Mouse (Mus musculus) heart, embryonic 11.5 days (tissue): ENCODE measurements around the gene C5ar2. TPM values are rescaled to one million over a fixed set of nuclear protein-coding genes. Genes with fewer than 3 reads are reported as not detected.

Experiments
- ATAC-seq: fragments of 200-750 bp; cut with Nextera tagmentation; replicated peaks from 2 replicates; pipeline ENCODE4 v1.8.0; 2017; ENCODE audit warnings: moderate library complexity; ENCODE audit not compliant: insufficient number of reproducible peaks, low FRiP score, low TSS enrichment
- H3K27ac ChIP-seq: fragments of 300-500 bp; sonication (generic); 2 replicates; pipeline ENCODE4 v1.5.1; 2014; ENCODE audit warnings: mild to moderate bottlenecking, low read depth, low read length
- H3K27me3 ChIP-seq: fragments of 300-500 bp; sonication (generic); 2 replicates; pipeline ENCODE4 v1.6.1; 2014; ENCODE audit warnings: mild to moderate bottlenecking, low read length, mixed read lengths; ENCODE audit not compliant: control insufficient read depth, insufficient read depth
- H3K36me3 ChIP-seq: fragments of 300-500 bp; sonication (generic); 2 replicates; pipeline ENCODE4 v1.6.1; 2014; ENCODE audit warnings: mild to moderate bottlenecking, low read length, moderate library complexity, mixed read lengths; ENCODE audit not compliant: control insufficient read depth, insufficient read depth
- H3K4me1 ChIP-seq: fragments of 300-500 bp; sonication (generic); 2 replicates; pipeline ENCODE4 v1.6.1; 2014; ENCODE audit warnings: low read length; ENCODE audit not compliant: control insufficient read depth, insufficient read depth
- H3K4me2 ChIP-seq: fragments of 300-500 bp; sonication (generic); 2 replicates; pipeline ENCODE4 v1.6.1; 2014; ENCODE audit warnings: mild to moderate bottlenecking, moderate library complexity
- H3K4me3 ChIP-seq: fragments of 300-500 bp; sonication (generic); 2 replicates; pipeline ENCODE4 v1.5.1; 2014; ENCODE audit warnings: low read depth, low read length
- H3K9ac ChIP-seq: fragments of 300-500 bp; sonication (generic); 2 replicates; pipeline ENCODE4 v1.6.1; 2014; ENCODE audit warnings: mild to moderate bottlenecking, low read depth, low read length, moderate library complexity
- H3K9me3 ChIP-seq: fragments of 300-500 bp; sonication (generic); replicated peaks from 2 replicates; pipeline ENCODE4 v1.6.1; 2016; ENCODE audit warnings: low read length; ENCODE audit not compliant: control insufficient read depth
- WGBS: fragments of 180-500 bp; shearing (Covaris S2); extraction: QIAGEN DNeasy Blood & Tissue Kit; methylation state at CpG from one replicate; pipeline ENCODE4 v1.1.7; 2014; ENCODE audit not compliant: insufficient replicate concordance; 5-methylcytosine and 5-hydroxymethylcytosine counted together
- polyA plus RNA-seq: library from polyadenylated mRNA; unstranded; fragments of >200 nt; fragmentation: Nextera tagmentation; extraction: Ambion mirVana; gene quantifications from 2 replicates; pipeline ENCODE4 v1.2.1, GENCODE M21; 2014

Gene C5ar2
- polyA plus RNA-seq, 1 experiment from 2014 or later = 0.21 TPM

DNA sequence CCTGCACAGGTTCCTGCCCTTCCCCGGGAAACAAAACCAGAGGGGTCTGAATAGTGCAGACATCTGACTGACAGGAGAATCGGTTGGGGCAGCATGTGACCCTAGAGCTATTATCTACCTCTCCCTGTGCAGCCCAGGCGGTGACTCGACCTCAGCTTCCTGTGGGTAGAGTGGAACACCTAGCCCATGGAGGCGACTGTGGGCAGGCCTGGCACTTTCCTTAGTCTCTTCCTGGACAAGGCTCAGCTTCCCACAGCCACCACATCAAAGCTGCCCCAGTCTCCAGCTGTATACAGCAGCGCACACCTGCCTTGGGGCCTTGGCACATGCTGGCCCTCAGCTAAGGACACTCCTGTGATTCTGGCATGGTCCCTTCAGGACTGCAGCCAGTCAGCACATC lies 42.8 kb downstream of the C5ar2 start:
- 75% methylated on average over 6 of the region's 6 CpGs for WGBS
- no peak for ATAC-seq
- Histone ChIP-seq H3K4me2 (no peak overlapping the region), H3K36me3 (peaks cover 17% of the 10 kb centered on the region; the same call in 1 of the 2 replicates), H3K27me3 (no peaks in the 10 kb centered on the region), H3K4me3 (no peak overlapping the region), H3K4me1 (no peaks in the 10 kb centered on the region), H3K9me3 (no peaks in the 10 kb centered on the region), H3K9ac (no peak overlapping the region), H3K27ac (no peak overlapping the region)

DNA sequence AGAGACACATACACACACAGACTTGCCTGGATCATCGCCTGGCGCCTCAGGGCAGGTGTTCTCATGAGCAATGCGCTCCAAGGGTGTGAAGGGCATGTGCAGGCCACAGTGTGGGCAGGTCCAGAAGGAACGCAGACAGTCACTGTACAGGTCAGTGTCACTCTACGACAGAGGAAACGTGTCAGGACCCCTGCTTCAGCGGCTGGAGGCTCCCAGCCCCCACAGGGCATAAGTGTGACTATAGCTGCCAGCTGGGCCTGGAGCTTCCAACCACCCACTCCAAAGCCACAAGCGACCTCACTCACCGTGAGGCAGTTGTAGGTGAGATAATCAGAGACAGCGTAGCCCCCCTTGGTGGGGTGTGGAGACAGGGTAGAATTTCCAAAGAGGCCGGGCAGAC lies 45.4 kb downstream of the C5ar2 start:
- Histone ChIP-seq H3K4me3 (no peak overlapping the region), H3K27me3 (no peaks in the 10 kb centered on the region), H3K4me1 (no peaks in the 10 kb centered on the region), H3K4me2 (no peak overlapping the region), H3K9me3 (no peaks in the 10 kb centered on the region), H3K9ac (no peak overlapping the region), H3K27ac (no peak overlapping the region), H3K36me3 (peaks cover 11% of the 10 kb centered on the region; the same call in 1 of the 2 replicates)
- WGBS = 83% methylated on average over 11 of the region's 11 CpGs
- no peak for ATAC-seq

DNA sequence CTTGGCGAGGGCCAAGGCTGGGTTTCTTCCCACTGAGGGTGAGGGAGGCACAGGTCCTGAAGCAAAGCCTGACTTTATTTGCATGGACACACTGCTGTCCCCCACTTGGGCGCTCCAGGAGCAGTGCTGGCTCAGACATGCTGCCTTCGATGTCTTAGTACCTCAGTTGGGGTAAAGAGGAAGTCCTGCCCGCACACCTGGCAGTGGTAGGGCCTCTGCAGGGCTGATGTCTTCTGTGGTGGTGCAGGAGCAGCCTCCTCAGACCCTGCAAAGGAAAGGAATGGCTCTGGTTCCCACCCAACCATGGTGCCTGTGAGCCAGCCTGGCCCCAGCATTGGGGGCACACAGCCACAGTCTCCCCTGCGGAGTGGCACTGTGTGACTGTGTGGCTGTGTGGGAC lies 46.8 kb downstream of the C5ar2 start:
- 73% methylated on average over 5 of the region's 5 CpGs for WGBS
- Histone ChIP-seq H3K9me3 (no peaks in the 10 kb centered on the region), H3K36me3 (peaks cover 11% of the 10 kb centered on the region; the same call in 1 of the 2 replicates), H3K9ac (no peak overlapping the region), H3K4me1 (no peaks in the 10 kb centered on the region), H3K27me3 (no peaks in the 10 kb centered on the region), H3K27ac (no peak overlapping the region), H3K4me2 (no peak overlapping the region), H3K4me3 (no peak overlapping the region)
- no peak for ATAC-seq

DNA sequence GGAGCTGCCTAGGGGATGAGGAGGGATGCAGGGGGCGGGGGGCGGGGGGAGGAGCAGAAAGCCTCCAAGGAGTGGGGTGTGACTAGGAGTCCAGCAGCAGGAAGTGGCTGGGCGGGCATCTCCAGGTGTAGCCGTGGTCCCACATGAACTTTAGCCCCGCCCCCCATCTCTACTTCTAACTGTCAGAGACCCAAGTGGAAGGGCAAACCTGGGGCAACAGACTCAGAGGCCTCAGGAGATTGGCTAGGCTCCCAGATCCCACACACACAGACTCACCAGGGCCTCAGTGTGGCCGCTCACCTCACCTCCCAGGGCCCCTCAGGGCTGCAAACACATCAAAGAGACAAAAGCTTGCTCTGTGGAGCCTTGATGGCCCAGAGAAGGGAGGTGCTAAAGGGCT lies 47.3 kb downstream of the C5ar2 start:
- Histone ChIP-seq H3K4me1 (no peaks in the 10 kb centered on the region), H3K27ac (no peak overlapping the region), H3K4me3 (no peak overlapping the region), H3K36me3 (peaks cover 11% of the 10 kb centered on the region; the same call in 1 of the 2 replicates), H3K27me3 (no peaks in the 10 kb centered on the region), H3K4me2 (no peak overlapping the region), H3K9ac (no peak overlapping the region), H3K9me3 (no peaks in the 10 kb centered on the region)
- ATAC-seq = no peak
- 67% methylated on average over 6 of the region's 6 CpGs for WGBS

DNA sequence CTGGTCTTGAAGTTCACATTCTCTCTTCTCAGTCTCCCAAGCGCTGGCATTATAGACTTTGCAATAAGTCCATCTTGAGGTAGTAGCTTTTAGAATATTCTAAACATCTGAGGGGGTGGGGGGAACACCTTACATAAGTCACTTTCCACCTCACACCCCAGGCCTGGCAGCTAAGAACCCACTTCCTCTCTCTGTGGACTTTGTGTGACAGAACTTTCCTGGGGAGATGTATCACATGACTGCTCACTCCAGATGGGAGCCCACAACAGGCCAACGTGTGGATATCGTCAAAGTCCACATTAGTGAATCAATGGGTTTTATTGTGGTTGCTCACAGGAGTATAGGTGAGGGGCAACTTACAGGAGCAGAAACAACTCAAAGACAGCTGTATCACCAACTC lies 50.3 kb downstream of the C5ar2 start:
- no peak for ATAC-seq
- H3K4me1 ChIP-seq = peaks cover 3% of the 10 kb centered on the region; the same call in 1 of the 2 replicates
- no peak overlapping the region for H3K4me2 ChIP-seq
- H3K4me3 ChIP-seq = no peak overlapping the region
- no peak overlapping the region for H3K27ac ChIP-seq
- no peaks in the 10 kb centered on the region for H3K27me3 ChIP-seq
- no peaks in the 10 kb centered on the region for H3K9me3 ChIP-seq
- WGBS = 55% methylated on average over 3 of the region's 3 CpGs
- no peak overlapping the region for H3K9ac ChIP-seq
- H3K36me3 ChIP-seq = 0 out of 2 replicates have a peak, but pooled peaks cover 5% of the 10 kb centered on the region

DNA sequence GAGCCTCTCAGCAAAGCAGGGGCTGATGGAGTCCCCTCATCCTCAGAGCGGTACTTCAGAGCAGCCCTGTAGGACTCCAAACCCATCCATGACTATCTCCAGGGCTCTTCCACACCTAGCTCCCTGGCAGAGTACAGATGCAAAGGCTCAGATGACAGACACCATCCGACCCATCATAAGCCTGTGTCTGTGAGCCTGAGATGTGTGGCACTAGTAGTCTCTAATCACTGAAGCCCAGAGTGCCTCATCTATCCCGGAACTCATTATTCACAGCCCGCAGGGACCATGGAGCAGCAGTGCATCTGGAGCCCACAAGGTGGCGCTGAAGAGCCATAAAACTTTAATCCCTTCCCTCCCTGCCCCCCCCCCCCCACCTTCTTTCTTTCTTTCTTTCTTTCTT lies 51.6 kb downstream of the C5ar2 start:
- Histone ChIP-seq H3K36me3 (0 out of 2 replicates have a peak, but pooled peaks cover 4% of the 10 kb centered on the region), H3K27me3 (no peaks in the 10 kb centered on the region), H3K9me3 (no peaks in the 10 kb centered on the region), H3K4me1 (peaks cover 3% of the 10 kb centered on the region; the same call in 1 of the 2 replicates), H3K27ac (no peak overlapping the region), H3K9ac (no peak overlapping the region), H3K4me3 (no peak overlapping the region), H3K4me2 (no peak overlapping the region)
- no peak for ATAC-seq
- 18% methylated on average over 5 of the region's 5 CpGs for WGBS

DNA sequence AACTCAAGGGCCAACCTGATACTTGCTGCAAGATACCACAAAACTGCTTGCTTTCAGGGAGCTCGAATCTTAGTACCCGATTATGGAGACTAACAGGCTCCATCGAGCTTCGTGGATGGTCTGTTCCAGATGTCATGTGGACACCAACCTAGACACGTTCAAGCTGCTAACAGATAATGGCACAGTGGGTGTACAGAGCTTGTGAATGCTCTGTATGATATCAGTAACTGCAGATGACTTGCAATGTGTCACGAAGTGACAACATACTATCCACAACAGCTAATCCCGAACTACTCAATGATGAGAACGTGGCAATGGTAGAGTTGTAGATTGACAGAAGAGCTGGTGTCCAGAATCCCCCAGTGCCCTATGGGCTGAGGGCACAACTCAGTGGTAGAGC lies 56.5 kb downstream of the C5ar2 start:
- Histone ChIP-seq H3K9me3 (no peaks in the 10 kb centered on the region), H3K27me3 (no peaks in the 10 kb centered on the region), H3K36me3 (peaks cover 5% of the 10 kb centered on the region), H3K4me1 (peaks cover 3% of the 10 kb centered on the region; the same call in 1 of the 2 replicates), H3K27ac (no peak overlapping the region), H3K9ac (no peak overlapping the region), H3K4me3 (no peak overlapping the region), H3K4me2 (no peak overlapping the region)
- WGBS = 68% methylated on average over 8 of the region's 8 CpGs
- no peak for ATAC-seq

Other genes with a start within 250 kb of the C5ar2 start
- 4.9 and 5.7 TPM in 2 replicates for gene Bicra, start 196.2 kb downstream of the C5ar2 start, polyA plus RNA-seq
- not detected in 2 replicates for gene Zfp541, start 182.3 kb downstream of the C5ar2 start, polyA plus RNA-seq
- gene Napa, start 145.7 kb downstream of the C5ar2 start, polyA plus RNA-seq = 158 and 168 TPM in 2 replicates
- 26.4 and 29.5 TPM in 2 replicates for gene Kptn, start 124.3 kb downstream of the C5ar2 start, polyA plus RNA-seq
- 0.11 and 0.17 TPM in 2 replicates for gene Slc8a2, start 114.3 kb downstream of the C5ar2 start, polyA plus RNA-seq
- gene Meis3, start 69.1 kb downstream of the C5ar2 start, polyA plus RNA-seq = 19.7 and 22.8 TPM in 2 replicates
- gene Dhx34, start 22.1 kb downstream of the C5ar2 start, polyA plus RNA-seq = 7.4 and 7.8 TPM in 2 replicates
- 0.74 and 1.5 TPM in 2 replicates for gene C5ar1, start 15.4 kb upstream of the C5ar2 start, polyA plus RNA-seq
- 6.6 and 6.7 TPM in 2 replicates for gene Inafm1, start 29.5 kb upstream of the C5ar2 start, polyA plus RNA-seq
- gene Ccdc9, start 42.6 kb upstream of the C5ar2 start, polyA plus RNA-seq = 11.3 and 16.4 TPM in 2 replicates
- 3.7 and 6.0 TPM in 2 replicates for gene Bbc3, start 64.2 kb upstream of the C5ar2 start, polyA plus RNA-seq
- 222 and 243 TPM in 2 replicates for gene Sae1, start 143.7 kb upstream of the C5ar2 start, polyA plus RNA-seq
- gene Zc3h4, start 156.8 kb upstream of the C5ar2 start, polyA plus RNA-seq = 9.4 and 12.8 TPM in 2 replicates
- gene Tmem160, start 208.6 kb upstream of the C5ar2 start, polyA plus RNA-seq = 69.4 and 78.6 TPM in 2 replicates
- 0.23 TPM in 1 of 2 replicates, not detected in the other for gene Npas1, start 233.6 kb upstream of the C5ar2 start, polyA plus RNA-seq